In the genomic region with DNA sequence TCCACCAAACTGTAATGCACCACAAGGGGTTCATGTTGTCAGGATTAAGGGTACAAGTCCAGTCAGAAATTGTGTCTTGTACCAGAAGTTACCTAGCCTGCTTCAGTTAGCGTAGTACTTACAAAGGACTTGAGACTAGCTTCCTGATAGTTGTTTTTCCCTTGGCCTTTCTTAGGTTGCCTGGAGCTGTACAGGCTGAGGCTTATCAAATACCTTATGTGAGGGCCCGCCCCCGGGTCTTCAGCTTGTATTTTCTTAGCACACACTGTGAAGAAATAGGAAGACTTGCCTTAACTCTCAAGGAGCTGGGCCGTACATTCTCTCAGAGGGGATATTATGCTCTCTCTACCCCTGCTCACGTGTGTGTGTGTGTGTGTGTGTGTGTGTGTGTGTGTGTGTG, we compare ENCODE assay signal across 18 mouse cellular contexts. TPM values are rescaled to one million over a fixed set of nuclear protein-coding genes. Genes with fewer than 3 reads are reported as not detected.
A peak's percentile ranks its signal among the peaks of the same experiment; 100 is the strongest.
DNase-seq lines count a peak whose midpoint lies in the region; ATAC-seq and TF ChIP-seq lines count a peak whose summit lies in the region.
"Had no signal": no experiment of that assay in that cellular context is flagged by ENCODE, and none has a peak within 500 bp of the region (broad histone marks: within the 10 kb centered on the region; RNA-seq: fewer than 3 reads in every experiment).

No protein-coding gene starts in this region.

- 77% methylated on average over 5 of the region's 5 CpGs for WGBS in cerebellum, adult 2 months
- WGBS in stomach, postnatal 0 days: 60% methylated on average over 5 of the region's 5 CpGs

- no peak overlapping the region for H3K4me3 ChIP-seq in cerebellum, adult 2 months (replicated peaks; ENCODE audit: insufficient read depth, low read depth, low read length)
- H3K4me3 ChIP-seq in MEL (ENCODE audit: control insufficient read depth in 1 of 2, insufficient read depth in 1 of 2, low read depth in 2 of 2, low read length in 2 of 2): no peak overlapping the region
- no peak overlapping the region for H3K4me3 ChIP-seq in stomach, postnatal 0 days (ENCODE audit: low read depth, low read length)
- H3K4me3 ChIP-seq: embryonic facial prominence, embryonic 12.5 days; forebrain, embryonic 13.5 days; gastrocnemius, adult 2 months; heart, embryonic 13.5 days; hindbrain, embryonic 13.5 days; intestine, embryonic 15.5 days had no signal

- peaks cover 2 to 12% of the 10 kb centered on the region in 2 experiments for H3K36me3 ChIP-seq in MEL (ENCODE audit: control insufficient read depth in 1 of 2, insufficient read depth in 2 of 2, low read length in 2 of 2)
- no peaks in the 10 kb centered on the region for H3K36me3 ChIP-seq in stomach, postnatal 0 days (ENCODE audit: control insufficient read depth, insufficient read depth, low read length)
- H3K36me3 ChIP-seq: embryonic facial prominence, embryonic 12.5 days; heart, embryonic 13.5 days; hindbrain, embryonic 13.5 days; intestine, embryonic 15.5 days had no signal

- no peak for DNase-seq in cerebellum, adult 2 months
- no peak for DNase-seq in cerebellum, postnatal 4 days (ENCODE audit: low spot score in 2 of 2)
- peak; percentile 16 for DNase-seq in kidney, adult 18-20 months
- DNase-seq in kidney, adult 8-10 months: no peak
- peak; percentile 58 for DNase-seq in MEL (ENCODE audit: low read depth, low spot score)
- DNase-seq in stomach, postnatal 0 days (ENCODE audit: low spot score): peak; percentile 45
- no peak for DNase-seq in embryo, embryonic 11 days
- DNase-seq: adrenal gland, adult 8-10 months; adrenal gland, postnatal 36 days; gastrocnemius, adult 2 months; gastrocnemius, postnatal 25 days; heart, postnatal 36 days had no signal

- peak overlapping the region; percentile 6 for H3K27ac ChIP-seq in cerebellum, adult 2 months (ENCODE audit: insufficient read depth, low read length)
- no peak overlapping the region for H3K27ac ChIP-seq in MEL (ENCODE audit: control insufficient read depth, low read depth, low read length)
- no peak overlapping the region for H3K27ac ChIP-seq in stomach, postnatal 0 days (replicated peaks)
- H3K27ac ChIP-seq: embryonic facial prominence, embryonic 12.5 days; forebrain, embryonic 13.5 days; gastrocnemius, adult 2 months; heart, embryonic 13.5 days; hindbrain, embryonic 13.5 days; intestine, embryonic 15.5 days had no signal

- no peak overlapping the region for H3K4me2 ChIP-seq in stomach, postnatal 0 days (replicated peaks; ENCODE audit: low read depth)
- H3K4me2 ChIP-seq: embryonic facial prominence, embryonic 12.5 days; forebrain, embryonic 13.5 days; heart, embryonic 13.5 days; hindbrain, embryonic 13.5 days; intestine, embryonic 15.5 days had no signal

- no peaks in the 10 kb centered on the region for H3K9me3 ChIP-seq in MEL (replicated peaks; ENCODE audit: insufficient read depth, low read length)
- no peaks in the 10 kb centered on the region for H3K9me3 ChIP-seq in stomach, postnatal 0 days (ENCODE audit: control insufficient read depth, low read length)
- H3K9me3 ChIP-seq: embryonic facial prominence, embryonic 12.5 days; forebrain, embryonic 13.5 days; heart, embryonic 13.5 days; hindbrain, embryonic 13.5 days; intestine, embryonic 15.5 days had no signal

- TF ChIP-seq EP300 in MEL (IDR thresholded peaks at IDR 0.05; ENCODE audit: low read depth in 1 of 2, low read length in 2 of 2): no peak
- TF ChIP-seq EP300 in stomach, postnatal 0 days (optimal IDR thresholded peaks at IDR 0.05): no peak

- no peak for TF ChIP-seq CTCF in cerebellum, adult 2 months (IDR thresholded peaks at IDR 0.05; ENCODE audit: borderline replicate concordance, insufficient read depth, low read depth, low read length)
- no peak for TF ChIP-seq CTCF in MEL (IDR thresholded peaks at IDR 0.05 in 2 of 3, conservative IDR thresholded peaks at IDR 0.05 in 1 of 3; ENCODE audit: control insufficient read depth in 1 of 3, insufficient read depth in 1 of 3, low read depth in 2 of 3, low read length in 3 of 3, poor library complexity in 1 of 3, severe bottlenecking in 1 of 3)
- no peak for TF ChIP-seq CTCF in stomach, postnatal 0 days (IDR thresholded peaks at IDR 0.05; ENCODE audit: low read depth)

- H3K4me1 ChIP-seq in cerebellum, adult 2 months (ENCODE audit: control insufficient read depth, insufficient read depth, low read length): peaks cover 27% of the 10 kb centered on the region
- H3K4me1 ChIP-seq in MEL (ENCODE audit: control insufficient read depth in 1 of 2, insufficient read depth in 2 of 2, low read length in 2 of 2): peaks cover 2 to 8% of the 10 kb centered on the region in 2 experiments; a peak in 3 of 4 replicates
- no peaks in the 10 kb centered on the region for H3K4me1 ChIP-seq in stomach, postnatal 0 days (replicated peaks; ENCODE audit: control insufficient read depth, insufficient read depth)
- H3K4me1 ChIP-seq: embryonic facial prominence, embryonic 12.5 days; intestine, embryonic 15.5 days had no signal

- no peak for TF ChIP-seq POLR2A in cerebellum, adult 2 months (IDR thresholded peaks at IDR 0.05; ENCODE audit: borderline replicate concordance, insufficient read depth, low read length)
- no peak for TF ChIP-seq POLR2A in MEL (IDR thresholded peaks at IDR 0.05; ENCODE audit: control insufficient read depth in 1 of 2, insufficient read depth in 1 of 2, low read depth in 1 of 2, low read length in 2 of 2, poor library complexity in 1 of 2)

- TF ChIP-seq RAD21 in MEL (IDR thresholded peaks at IDR 0.05; ENCODE audit: low read depth, low read length): no peak

- peaks cover 30% of the 10 kb centered on the region for H3K79me2 ChIP-seq in MEL (ENCODE audit: control insufficient read depth, insufficient read depth, low read length, poor library complexity)

- H3K27me3 ChIP-seq in cerebellum, adult 2 months (ENCODE audit: control insufficient read depth, insufficient read depth, low read length): no peaks in the 10 kb centered on the region
- no peaks in the 10 kb centered on the region for H3K27me3 ChIP-seq in MEL (ENCODE audit: control insufficient read depth in 1 of 2, insufficient read depth in 2 of 2, low read length in 2 of 2)
- H3K27me3 ChIP-seq in stomach, postnatal 0 days (ENCODE audit: control insufficient read depth, insufficient read depth, low read length): no peaks in the 10 kb centered on the region
- H3K27me3 ChIP-seq: embryonic facial prominence, embryonic 12.5 days; forebrain, embryonic 13.5 days; heart, embryonic 13.5 days; intestine, embryonic 15.5 days; Patski had no signal

- no peak overlapping the region for H3K9ac ChIP-seq in MEL (ENCODE audit: control insufficient read depth, low read depth, low read length, poor library complexity, severe bottlenecking)
- no peak overlapping the region for H3K9ac ChIP-seq in stomach, postnatal 0 days (ENCODE audit: low read length)
- H3K9ac ChIP-seq: embryonic facial prominence, embryonic 12.5 days; forebrain, embryonic 13.5 days; heart, embryonic 13.5 days; hindbrain, embryonic 13.5 days; intestine, embryonic 15.5 days had no signal

- no peak for ATAC-seq in stomach, postnatal 0 days (ENCODE audit: low FRiP score, low TSS enrichment)
- ATAC-seq: forebrain, embryonic 13.5 days; intestine, embryonic 15.5 days; Patski had no signal

TF ChIP-seq in MEL, 35 proteins besides CTCF, POLR2A, EP300 and RAD21:
- TF ChIP-seq TBP (IDR thresholded peaks at IDR 0.05; ENCODE audit: low read depth, low read length) (no peak), MAZ (IDR thresholded peaks at IDR 0.05; ENCODE audit: low read depth, low read length) (no peak), E2F4 (IDR thresholded peaks at IDR 0.05; ENCODE audit: borderline replicate concordance, low read depth, low read length) (no peak), MAX (IDR thresholded peaks at IDR 0.05; ENCODE audit: low read length) (no peak), BHLHE40 (IDR thresholded peaks at IDR 0.05; ENCODE audit: borderline replicate concordance, low read depth, low read length) (no peak), TCF12 (IDR thresholded peaks at IDR 0.05; ENCODE audit: low read depth, low read length) (no peak), USF2 (IDR thresholded peaks at IDR 0.05; ENCODE audit: borderline replicate concordance in 1 of 2, insufficient read depth in 1 of 2, low read depth in 1 of 2, low read length in 2 of 2) (no peak), ZKSCAN1 (IDR thresholded peaks at IDR 0.05; ENCODE audit: low read depth, low read length) (no peak), MYC (IDR thresholded peaks at IDR 0.05; ENCODE audit: low read depth, low read length) (no peak)

RNA-seq across cellular contexts. Expression of a gene that starts 4.5 kb away (rescaled TPM):
- 56.6 and 76.5 TPM in 2 replicates for polyA plus RNA-seq in cerebellum, adult 2 months (2012; rRNA removed)
- 18.3 and 21.2 TPM in 2 replicates for total RNA-seq in MEL (2012; rRNA removed)
- polyA plus RNA-seq in MEL (2012; ENCODE audit: insufficient read depth in 1 of 2, insufficient read length in 2 of 2, low read depth in 1 of 2, low replicate concordance in 2 of 2, missing spikeins in 1 of 2): 10 to 100 TPM in 1 of 2 experiments, not detected in 1; 25.4 TPM
- 15.8 and 16.4 TPM in 2 replicates for polyA plus RNA-seq in stomach, postnatal 0 days (2015; fragmentation: Nextera tagmentation; extraction: Ambion mirVana)

Comparison
In these comparisons a context has a peak if more than half of its experiments do, and no peak if none do; other contexts are left out.
1. DNase-seq: peak in kidney, adult 18-20 months (single experiment), MEL (single experiment) and stomach, postnatal 0 days (single experiment); none in cerebellum, adult 2 months (0 of 2), cerebellum, postnatal 4 days (0 of 2), kidney, adult 8-10 months (0 of 2) and embryo, embryonic 11 days (single experiment).